Mouse (Mus musculus) G1E (cell line): ENCODE data around the gene Rab43. TPM values are rescaled to one million over a fixed set of nuclear protein-coding genes. Genes with fewer than 3 reads are reported as not detected.

Source experiments
- ATAC-seq: 2 replicates; pipeline ENCODE4 v1.8.0; 2016; ENCODE audit warnings: mild to moderate bottlenecking; ENCODE audit not compliant: insufficient number of reproducible peaks, poor library complexity, low FRiP score, severe bottlenecking; ENCODE audit errors: extremely low read depth
- DNase-seq: peaks from one replicate; pipeline ENCODE4 v3.0.0; 2012; ENCODE audit warnings: low spot score
- H3K27me3 ChIP-seq: 2 replicates; pipeline ENCODE4 v1.6.1; 2012; ENCODE audit warnings: mild to moderate bottlenecking, low read length, inconsistent platforms; ENCODE audit not compliant: insufficient read depth
- H3K36me3 ChIP-seq: replicated peaks from 2 replicates; pipeline ENCODE3; 2012; ENCODE audit warnings: mild to moderate bottlenecking, inconsistent platforms
- H3K4me1 ChIP-seq: 2 replicates; pipeline ENCODE4 v1.6.1; 2012; ENCODE audit warnings: low read depth, low read length, inconsistent platforms, mixed read lengths; ENCODE audit not compliant: insufficient read depth
- H3K4me3 ChIP-seq: 2 replicates; pipeline ENCODE4 v1.5.1; 2012; ENCODE audit warnings: low read depth, mild to moderate bottlenecking, inconsistent platforms, low read length, moderate library complexity, mixed read lengths
- H3K9me3 ChIP-seq: replicated peaks from 2 replicates; pipeline ENCODE4 v1.6.1; 2012; ENCODE audit warnings: inconsistent platforms
- CTCF ChIP-seq: IDR thresholded peaks from 2 replicates; pipeline ENCODE4 v1.5.1; 2012; ENCODE audit warnings: low read depth, low read length, inconsistent platforms, mixed read lengths
- GATA1 ChIP-seq: IDR thresholded peaks from 2 replicates; pipeline ENCODE4 v1.6.1; 2012; ENCODE audit warnings: borderline replicate concordance, low read length, inconsistent platforms, mixed read lengths
- GATA2 ChIP-seq: IDR thresholded peaks from 2 replicates; pipeline ENCODE4 v1.6.1; 2012; ENCODE audit warnings: low read depth, low read length, inconsistent platforms, borderline replicate concordance
- POLR2AphosphoS5 ChIP-seq: IDR thresholded peaks from 2 replicates; pipeline ENCODE4 v1.6.1; 2012; ENCODE audit warnings: low read depth, low read length, inconsistent platforms; ENCODE audit not compliant: insufficient replicate concordance
- TAL1 ChIP-seq: conservative IDR thresholded peaks from 2 replicates; pipeline ENCODE4 v1.6.1; 2012; ENCODE audit warnings: low read depth, low read length, inconsistent platforms, mixed read lengths
- polyA plus RNA-seq: library from polyadenylated mRNA; stranded (reverse); fragments of >175 nt; gene quantifications from 2 replicates; pipeline ENCODE4 v1.2.3, GENCODE M21; 2012
- total RNA-seq, 2 experiments: library from RNA; stranded (forward) in 1 of 2; stranded (reverse) in 1 of 2; fragments of 200-1000 nt in 1 of 2; fragments of >200 nt in 1 of 2; fragmentation: Nextera tagmentation in 1 of 2; gene quantifications; 2 replicates each; pipeline ENCODE4 v1.2.3; 2014 to 2017

Rab43 gene
- total and polyA plus RNA-seq, 3 experiments: 11.5 to 62.5 (median 34.8) TPM

GRCm38 (mm10) chr6:87788896-87789587 lies 22.9 kb downstream of the Rab43 start:
- ATAC-seq (no peak), DNase-seq (peak; percentile 20)
- H3K4me3 ChIP-seq: no peak overlapping the region
- H3K27me3 ChIP-seq: no peaks in the 10 kb centered on the region
- H3K9me3 ChIP-seq: no peaks in the 10 kb centered on the region
- peaks cover 69% of the 10 kb centered on the region for H3K4me1 ChIP-seq
- H3K36me3 ChIP-seq: peaks cover 66% of the 10 kb centered on the region
- no peak for TF ChIP-seq CTCF

- TF ChIP-seq GATA1: no peak
- TF ChIP-seq TAL1: no peak
- TF ChIP-seq GATA2: no peak
- no peak for TF ChIP-seq POLR2AphosphoS5
- TF ChIP-seq CTCF: no peak
These were observed 23.6 kb downstream of the Rab43 start for GRCm38 (mm10) chr6:87788266-87788895.

GRCm38 (mm10) chr6:87787108-87787890 lies 24.7 kb downstream of the Rab43 start:
- no peak overlapping the region; the same call in 1 of the 2 replicates for H3K4me3 ChIP-seq
- TF ChIP-seq POLR2AphosphoS5 (no peak), GATA1 (no peak), GATA2 (no peak), TAL1 (no peak), CTCF (no peak)
- no peaks in the 10 kb centered on the region for H3K9me3 ChIP-seq
- ATAC-seq: 0 out of 2 replicates have a peak, but pooled peaks have one; percentile 17
- no peaks in the 10 kb centered on the region for H3K27me3 ChIP-seq
- peak; percentile 34 for DNase-seq
- H3K4me1 ChIP-seq: peaks cover 67% of the 10 kb centered on the region
- H3K36me3 ChIP-seq: peaks cover 48% of the 10 kb centered on the region

More at GRCm38 (mm10) chr6:87788266-87788895, 23.6 kb downstream of the Rab43 start:
- H3K4me3 ChIP-seq: no peak overlapping the region
- no peaks in the 10 kb centered on the region for H3K27me3 ChIP-seq
- no peak for ATAC-seq
- no peaks in the 10 kb centered on the region for H3K9me3 ChIP-seq
- peaks cover 59% of the 10 kb centered on the region for H3K36me3 ChIP-seq
- H3K4me1 ChIP-seq: peaks cover 72% of the 10 kb centered on the region
- no peak for DNase-seq

GRCm38 (mm10) chr6:87786621-87787020 lies 25.3 kb downstream of the Rab43 start:
- H3K4me3 ChIP-seq: no peak overlapping the region
- DNase-seq (no peak), ATAC-seq (no peak)
- peaks cover 42% of the 10 kb centered on the region for H3K36me3 ChIP-seq
- peaks cover 60% of the 10 kb centered on the region for H3K4me1 ChIP-seq
- no peaks in the 10 kb centered on the region for H3K9me3 ChIP-seq
- no peaks in the 10 kb centered on the region for H3K27me3 ChIP-seq
- TF ChIP-seq GATA2 (no peak), TAL1 (no peak), POLR2AphosphoS5 (no peak), CTCF (no peak), GATA1 (no peak)

- peaks cover 20% of the 10 kb centered on the region for H3K36me3 ChIP-seq
- ATAC-seq (no peak), DNase-seq (peak; percentile 19)
- H3K4me3 ChIP-seq: no peak overlapping the region; the same call in 1 of the 2 replicates
- no peaks in the 10 kb centered on the region for H3K9me3 ChIP-seq
- H3K27me3 ChIP-seq: no peaks in the 10 kb centered on the region
- H3K4me1 ChIP-seq: peaks cover 53% of the 10 kb centered on the region
- TF ChIP-seq GATA2: no peak
- no peak for TF ChIP-seq POLR2AphosphoS5
- TF ChIP-seq TAL1: no peak
- TF ChIP-seq CTCF: no peak
- TF ChIP-seq GATA1: no peak
These were observed 27.9 kb downstream of the Rab43 start for GRCm38 (mm10) chr6:87784033-87784432.

- Histone ChIP-seq H3K9me3 (no peaks in the 10 kb centered on the region), H3K4me3 (no peak overlapping the region), H3K36me3 (peaks cover 19% of the 10 kb centered on the region), H3K27me3 (no peaks in the 10 kb centered on the region), H3K4me1 (peaks cover 61% of the 10 kb centered on the region)
- no peak for ATAC-seq
- no peak for DNase-seq
- TF ChIP-seq GATA1: no peak
- TF ChIP-seq POLR2AphosphoS5: no peak
- TF ChIP-seq CTCF: no peak
- no peak for TF ChIP-seq GATA2
These were observed 31.2 kb downstream of the Rab43 start for GRCm38 (mm10) chr6:87780546-87781301.
